Mouse (Mus musculus) brain, embryonic 14.5 days (tissue): ENCODE data around the gene Gm20715.

Experiments
- CTCF ChIP-seq: fragments of 200-500 bp; IDR thresholded peaks from 2 replicates; pipeline ENCODE4 v1.5.1; 2012; ENCODE audit warnings: inconsistent platforms, mild to moderate bottlenecking, moderate library complexity, borderline replicate concordance; ENCODE audit not compliant: insufficient read depth, insufficient read length; ENCODE audit errors: extremely low read depth
- POLR2A ChIP-seq: fragments of 200-500 bp; IDR thresholded peaks from 2 replicates; pipeline ENCODE4 v1.6.1; 2012; ENCODE audit warnings: mild to moderate bottlenecking, inconsistent platforms, borderline replicate concordance; ENCODE audit not compliant: poor library complexity, insufficient read depth, insufficient read length, severe bottlenecking; ENCODE audit errors: extremely low read depth

DNA sequence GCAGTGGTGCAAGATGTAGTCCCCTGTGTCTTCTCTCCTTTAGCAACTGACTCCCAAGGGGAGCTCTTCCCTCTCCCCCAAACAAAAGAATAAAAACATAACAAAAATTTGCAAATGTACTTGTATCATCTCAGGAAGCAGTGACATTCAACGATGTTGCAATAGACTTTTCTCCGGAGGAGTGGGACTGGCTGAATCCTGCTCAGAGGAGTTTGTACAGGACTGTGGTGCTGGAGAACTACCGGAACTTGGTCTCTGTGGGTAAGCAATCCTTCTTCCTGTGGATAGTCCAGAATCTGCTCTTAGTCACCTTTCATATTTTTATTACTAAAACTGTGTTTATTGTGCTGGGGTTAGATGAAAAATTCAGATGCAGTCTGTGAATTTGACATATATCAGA, 37.1 kb upstream of the Gm20715 start:
- no peak for TF ChIP-seq POLR2A
- TF ChIP-seq CTCF: no peak
